In genomic region chr11:11658834-11659233, GRCm38 (mm10) we compare ENCODE assay signal across 32 mouse cellular contexts. TPM values are rescaled to one million over a fixed set of nuclear protein-coding genes. Genes with fewer than 3 reads are reported as not detected.
DNase-seq lines count a peak whose midpoint lies in the region; TF ChIP-seq lines count a peak whose summit lies in the region.
"Had no signal": no experiment of that assay in that cellular context is flagged by ENCODE, and none has a peak within 500 bp of the region (broad histone marks: within the 10 kb centered on the region; RNA-seq: fewer than 3 reads in every experiment).

No protein-coding gene starts in this region.

- TF ChIP-seq EP300 in MEL (IDR thresholded peaks at IDR 0.05; ENCODE audit: low read depth in 1 of 2, low read length in 2 of 2), result no peak; a peak in 1 of 4 replicates

- no peak for TF ChIP-seq POLR2A in thymus, adult 2 months (IDR thresholded peaks at IDR 0.05; ENCODE audit: control insufficient read depth, extremely low read depth, insufficient read depth, low read length, poor library complexity)
- TF ChIP-seq POLR2A in MEL (IDR thresholded peaks at IDR 0.05; ENCODE audit: control insufficient read depth in 1 of 2, insufficient read depth in 1 of 2, low read depth in 1 of 2, low read length in 2 of 2, poor library complexity in 1 of 2), result no peak

- H3K27ac ChIP-seq in thymus, adult 2 months (ENCODE audit: control insufficient read depth, insufficient read depth, low read length), result peak overlapping the region; percentile 32; the same call in 1 of the 2 replicates
- H3K27ac ChIP-seq in MEL (ENCODE audit: control insufficient read depth, low read depth, low read length), result no peak overlapping the region
- H3K27ac ChIP-seq: embryonic facial prominence, embryonic 10.5 days; embryonic facial prominence, embryonic 13.5 days; forebrain, embryonic 12.5 days; forebrain, embryonic 15.5 days; hindbrain, embryonic 12.5 days; hindbrain, embryonic 15.5 days had no signal

- no peak for TF ChIP-seq CTCF in thymus, adult 2 months (IDR thresholded peaks at IDR 0.05; ENCODE audit: borderline replicate concordance, control insufficient read depth, extremely low read depth, insufficient read depth, low read length, poor library complexity)
- no peak for TF ChIP-seq CTCF in MEL (IDR thresholded peaks at IDR 0.05 in 2 of 3, conservative IDR thresholded peaks at IDR 0.05 in 1 of 3; ENCODE audit: control insufficient read depth in 1 of 3, insufficient read depth in 1 of 3, low read depth in 2 of 3, low read length in 3 of 3, poor library complexity in 1 of 3, severe bottlenecking in 1 of 3)

- intact Hi-C loops in left cerebral cortex, postnatal 4 days (cut with DNase I), result no loop called here

- 71% methylated on average over 4 of the region's 4 CpGs for WGBS in thymus, adult 2 months

- H3K79me2 ChIP-seq in MEL (ENCODE audit: control insufficient read depth, insufficient read depth, low read length, poor library complexity), result no peaks in the 10 kb centered on the region

- no peaks in the 10 kb centered on the region for H3K36me3 ChIP-seq in thymus, adult 2 months (ENCODE audit: control insufficient read depth, insufficient read depth, low read length)
- H3K36me3 ChIP-seq in MEL (ENCODE audit: control insufficient read depth in 1 of 2, insufficient read depth in 2 of 2, low read length in 2 of 2), result peaks cover 0 to 40% of the 10 kb centered on the region in 2 experiments; a peak in 2 of 4 replicates
- H3K36me3 ChIP-seq in splenic B cell, adult 2 months (ENCODE audit: control insufficient read depth, insufficient read depth, low read length, poor library complexity, severe bottlenecking), result no peaks in the 10 kb centered on the region
- H3K36me3 ChIP-seq: embryonic facial prominence, embryonic 10.5 days; embryonic facial prominence, embryonic 13.5 days; forebrain, embryonic 12.5 days; forebrain, embryonic 15.5 days; G1E; hindbrain, embryonic 12.5 days; hindbrain, embryonic 15.5 days had no signal

- no peak overlapping the region for H3K9ac ChIP-seq in MEL (ENCODE audit: control insufficient read depth, low read depth, low read length, poor library complexity, severe bottlenecking)
- H3K9ac ChIP-seq: embryonic facial prominence, embryonic 13.5 days; forebrain, embryonic 12.5 days; forebrain, embryonic 15.5 days; hindbrain, embryonic 12.5 days; hindbrain, embryonic 15.5 days had no signal

- no peak for DNase-seq in thymus, adult 2 months
- DNase-seq in thymus, postnatal 4 days, result no peak
- DNase-seq in MEL (ENCODE audit: low read depth, low spot score), result peak; percentile 30
- peak; percentile 38 for DNase-seq in splenic B cell, adult 2 months (ENCODE audit: low read depth, low spot score)
- DNase-seq in left cerebral cortex, adult 11 months (ENCODE audit: low spot score), result no peak
- no peak for DNase-seq in left cerebral cortex, postnatal 4 days
- DNase-seq: adrenal gland, adult 2 months; adrenal gland, postnatal 14 days; cerebellum, adult 11-12 months; cerebellum, adult 8-10 months; cerebellum, postnatal 10 days; cerebellum, postnatal 36 days; embryo, embryonic 11 days; gastrocnemius, postnatal 10 days; gastrocnemius, postnatal 36 days; heart, adult 11 months had no signal

- H3K4me3 ChIP-seq in thymus, adult 2 months (ENCODE audit: control insufficient read depth, insufficient read depth, low read length), result no peak overlapping the region
- no peak overlapping the region for H3K4me3 ChIP-seq in MEL (ENCODE audit: control insufficient read depth in 1 of 2, insufficient read depth in 1 of 2, low read depth in 2 of 2, low read length in 2 of 2)
- H3K4me3 ChIP-seq: embryonic facial prominence, embryonic 10.5 days; embryonic facial prominence, embryonic 13.5 days; erythroblast, embryonic 14.5 days; forebrain, embryonic 12.5 days; forebrain, embryonic 15.5 days; hindbrain, embryonic 12.5 days; hindbrain, embryonic 15.5 days had no signal

- no peak for TF ChIP-seq RAD21 in MEL (IDR thresholded peaks at IDR 0.05; ENCODE audit: low read depth, low read length)

- no peaks in the 10 kb centered on the region for H3K27me3 ChIP-seq in thymus, adult 2 months (ENCODE audit: control insufficient read depth, insufficient read depth, low read length)
- H3K27me3 ChIP-seq in MEL (ENCODE audit: control insufficient read depth in 1 of 2, insufficient read depth in 2 of 2, low read length in 2 of 2), result no peaks in the 10 kb centered on the region
- H3K27me3 ChIP-seq in splenic B cell, adult 2 months (ENCODE audit: control insufficient read depth, insufficient read depth, low read length, poor library complexity, severe bottlenecking), result no peaks in the 10 kb centered on the region
- H3K27me3 ChIP-seq: embryonic facial prominence, embryonic 13.5 days; forebrain, embryonic 12.5 days; forebrain, embryonic 15.5 days; hindbrain, embryonic 12.5 days; hindbrain, embryonic 15.5 days had no signal

- no peaks in the 10 kb centered on the region for H3K9me3 ChIP-seq in MEL (replicated peaks; ENCODE audit: insufficient read depth, low read length)
- H3K9me3 ChIP-seq: embryonic facial prominence, embryonic 10.5 days; embryonic facial prominence, embryonic 13.5 days; forebrain, embryonic 12.5 days; forebrain, embryonic 15.5 days; G1E; hindbrain, embryonic 12.5 days; hindbrain, embryonic 15.5 days had no signal

- H3K4me1 ChIP-seq in thymus, adult 2 months (replicated peaks; ENCODE audit: control insufficient read depth, insufficient read depth, low read length), result peaks cover 38% of the 10 kb centered on the region
- H3K4me1 ChIP-seq in MEL (ENCODE audit: control insufficient read depth in 1 of 2, insufficient read depth in 2 of 2, low read length in 2 of 2), result peaks cover 26 to 38% of the 10 kb centered on the region in 2 experiments
- H3K4me1 ChIP-seq: embryonic facial prominence, embryonic 10.5 days; embryonic facial prominence, embryonic 13.5 days; forebrain, embryonic 12.5 days; forebrain, embryonic 15.5 days; hindbrain, embryonic 12.5 days; hindbrain, embryonic 15.5 days had no signal

TF ChIP-seq in MEL, 35 proteins besides CTCF, POLR2A, EP300 and RAD21:
- TF ChIP-seq RCOR1 (IDR thresholded peaks at IDR 0.05; ENCODE audit: low read depth, low read length) (no peak), TAL1 (IDR thresholded peaks at IDR 0.05; ENCODE audit: low read length) (no peak), JUND (IDR thresholded peaks at IDR 0.05; ENCODE audit: low read depth, low read length) (no peak), MAFK (IDR thresholded peaks at IDR 0.05; ENCODE audit: borderline replicate concordance, low read depth, low read length) (no peak), ZC3H11A (IDR thresholded peaks at IDR 0.05; ENCODE audit: low read depth, low read length) (no peak), ZKSCAN1 (IDR thresholded peaks at IDR 0.05; ENCODE audit: low read depth, low read length) (no peak), SIN3A (IDR thresholded peaks at IDR 0.05; ENCODE audit: low read length) (no peak), POLR2AphosphoS5 (IDR thresholded peaks at IDR 0.05; ENCODE audit: borderline replicate concordance, low read depth, low read length) (no peak), E2F4 (IDR thresholded peaks at IDR 0.05; ENCODE audit: borderline replicate concordance, low read depth, low read length) (no peak), SMC3 (IDR thresholded peaks at IDR 0.05; ENCODE audit: low read depth, low read length) (no peak), NRF1 (IDR thresholded peaks at IDR 0.05; ENCODE audit: insufficient read depth, low read depth, low read length, poor library complexity, severe bottlenecking) (no peak), MXI1 (IDR thresholded peaks at IDR 0.05; ENCODE audit: low read depth, low read length) (no peak), ZMIZ1 (IDR thresholded peaks at IDR 0.05; ENCODE audit: low read depth, low read length) (no peak), KAT2A (conservative IDR thresholded peaks at IDR 0.05; ENCODE audit: low read depth, low read length) (no peak), USF1 (IDR thresholded peaks at IDR 0.05; ENCODE audit: low read depth, low read length) (no peak), CHD1 (IDR thresholded peaks at IDR 0.05; ENCODE audit: low read depth, low read length) (no peak)

RNA-seq across cellular contexts. Expression of gene Ikzf1, which starts 26.0 kb away (rescaled TPM):
- 645 and 923 TPM in 2 replicates for polyA plus RNA-seq in thymus, adult 2 months (2012; rRNA removed)
- 90.6 and 97.3 TPM in 2 replicates for total RNA-seq in MEL (2012; rRNA removed)
- 100 to 1,000 TPM in 1 of 2 experiments, 10 to 100 TPM in 1; 28.0 to 128 TPM for polyA plus RNA-seq in MEL (2012; ENCODE audit: insufficient read depth in 1 of 2, insufficient read length in 2 of 2, low read depth in 1 of 2, low replicate concordance in 2 of 2, missing spikeins in 1 of 2)
- 1 to 10 TPM; 2.3 to 2.5 TPM for total RNA-seq in left cerebral cortex, postnatal 4 days (2021)

RNA-seq across cellular contexts. Expression of gene 4930512M02Rik, which starts 31.2 kb away (rescaled TPM):
- polyA plus RNA-seq in thymus, adult 2 months (2012; rRNA removed), result not detected in 2 replicates
- total RNA-seq in MEL (2012; rRNA removed), result not detected in 2 replicates
- polyA plus RNA-seq in MEL (2012; ENCODE audit: insufficient read depth in 1 of 2, insufficient read length in 2 of 2, low read depth in 1 of 2, low replicate concordance in 2 of 2, missing spikeins in 1 of 2), result not detected
- not detected for total RNA-seq in left cerebral cortex, postnatal 4 days (2021)
- total RNA-seq: adrenal gland, adult 2 months; adrenal gland, postnatal 14 days; G1E; gastrocnemius, postnatal 10 days; gastrocnemius, postnatal 36 days; heart, adult 8-10 months; heart, postnatal 25 days; hematopoietic stem cell, adult 5-6 weeks had no signal
- polyA plus RNA-seq: adrenal gland, adult 2 months; brain, embryonic 14.5 days; cortical plate, adult 2 months; embryonic facial prominence, embryonic 10.5 days; embryonic facial prominence, embryonic 13.5 days; erythroblast, embryonic 14.5 days; forebrain, embryonic 12.5 days; forebrain, embryonic 15.5 days; G1E; heart, embryonic 11.5 days; heart, embryonic 14.5 days; heart, postnatal 0 days; hindbrain, embryonic 12.5 days; hindbrain, embryonic 15.5 days had no signal

Comparison
In these comparisons a context has a peak if more than half of its experiments do, and no peak if none do; other contexts are left out.
1. DNase-seq: peak in MEL (single experiment) and splenic B cell, adult 2 months (single experiment); none in thymus, adult 2 months (single experiment), thymus, postnatal 4 days (single experiment), left cerebral cortex, adult 11 months (single experiment) and left cerebral cortex, postnatal 4 days (single experiment).
2. RNA of gene Ikzf1, which starts 26.0 kb away (total RNA-seq): 90.6 to 97.3 TPM in MEL; 2.3 to 2.5 TPM in left cerebral cortex, postnatal 4 days; every median in the first group is over 10 times any median in the second.